Mouse (Mus musculus) liver (tissue): ENCODE results near the gene Ubash3b.
A peak's percentile ranks its signal among the peaks of the same experiment; 100 is the strongest.

Experiments used
- DNase-seq: peaks from one replicate; pipeline ENCODE4 v3.0.0-alpha.2; 2020; ENCODE audit warnings: mixed read lengths

Gene Ubash3b

GRCm38 (mm10) chr9:41049282-41049681 lies 112.2 kb downstream of the Ubash3b start:
- peak; percentile 45 for DNase-seq

- DNase-seq = no peak
Observed at GRCm38 (mm10) chr9:41048820-41049219, 112.7 kb downstream of the Ubash3b start.

- no peak for DNase-seq
Observed at GRCm38 (mm10) chr9:41048216-41048615, 113.3 kb downstream of the Ubash3b start.

- no peak for DNase-seq
Observed at GRCm38 (mm10) chr9:41047654-41048053, 113.8 kb downstream of the Ubash3b start.

- peak; percentile 81 for DNase-seq
Observed at GRCm38 (mm10) chr9:41044626-41045025, 116.9 kb downstream of the Ubash3b start.

GRCm38 (mm10) chr9:41043641-41044040 lies 117.9 kb downstream of the Ubash3b start:
- DNase-seq = no peak

- no peak for DNase-seq
Observed at GRCm38 (mm10) chr9:41041404-41041803, 120.1 kb downstream of the Ubash3b start.

GRCm38 (mm10) chr9:41038150-41038664 lies 123.3 kb downstream of the Ubash3b start:
- no peak for DNase-seq

GRCm38 (mm10) chr9:41031590-41032489 lies 129.7 kb downstream of the Ubash3b start:
- DNase-seq = no peak

GRCm38 (mm10) chr9:41029827-41030226 lies 131.7 kb downstream of the Ubash3b start:
- no peak for DNase-seq

GRCm38 (mm10) chr9:41028470-41028869 lies 133.0 kb downstream of the Ubash3b start:
- DNase-seq = peak; percentile 63

- DNase-seq = no peak
Observed at GRCm38 (mm10) chr9:41021690-41022089, 139.8 kb downstream of the Ubash3b start.

- DNase-seq = no peak
Observed at GRCm38 (mm10) chr9:41020486-41020885, 141.0 kb downstream of the Ubash3b start.

- no peak for DNase-seq
Observed at GRCm38 (mm10) chr9:41014512-41014911, 147.0 kb downstream of the Ubash3b start.

- DNase-seq = no peak
Observed at GRCm38 (mm10) chr9:41012456-41012855, 149.0 kb downstream of the Ubash3b start.

- DNase-seq = no peak
Observed at GRCm38 (mm10) chr9:41011512-41012436, 149.7 kb downstream of the Ubash3b start.

GRCm38 (mm10) chr9:41007785-41008184 lies 153.7 kb downstream of the Ubash3b start:
- DNase-seq = no peak

GRCm38 (mm10) chr9:41004415-41004814 lies 157.1 kb downstream of the Ubash3b start, which contains the start of gene Crtam:
TSS of gene Crtam (minus strand) at chr9:41004628.
- no peak for DNase-seq

- DNase-seq = no peak
Observed at GRCm38 (mm10) chr9:40997116-40997779, 164.2 kb downstream of the Ubash3b start.

GRCm38 (mm10) chr9:40994075-40994474 lies 167.4 kb downstream of the Ubash3b start:
- DNase-seq = no peak

- DNase-seq = no peak
Observed at GRCm38 (mm10) chr9:40991511-40991910, 170.0 kb downstream of the Ubash3b start.

GRCm38 (mm10) chr9:40989940-40990588 lies 171.4 kb downstream of the Ubash3b start:
- DNase-seq = peak; percentile 30
